Mouse (Mus musculus) midbrain, embryonic 14.5 days (tissue): ENCODE measurements at regions not wholly inside any gene's neighbourhood (a gene's known extent, or its start where the extent isn't known, plus 50 kb on each side); places are given as distances from the start of the nearest gene placed in this dataset.
A peak's percentile ranks its signal among the peaks of the same experiment; 100 is the strongest.

Experiments used
- ATAC-seq: fragments of 200-750 bp; cut with Nextera tagmentation; 2 replicates; pipeline ENCODE4 v1.8.0; 2017; ENCODE audit warnings: moderate number of reproducible peaks, moderate library complexity; ENCODE audit not compliant: low FRiP score, low TSS enrichment
- DNase-seq: peaks from one replicate; pipeline ENCODE4 v3.0.0-alpha.2; 2015
- H3K27ac ChIP-seq: fragments of 300-500 bp; sonication (generic); replicated peaks from 2 replicates; pipeline ENCODE4 v1.5.1; 2014; ENCODE audit warnings: mild to moderate bottlenecking, low read depth, low read length, moderate library complexity
- H3K27me3 ChIP-seq: fragments of 300-500 bp; sonication (generic); 2 replicates; pipeline ENCODE4 v1.6.1; 2014; ENCODE audit warnings: low read length, control low read depth, mixed read lengths; ENCODE audit not compliant: control insufficient read depth, insufficient read depth
- H3K36me3 ChIP-seq: fragments of 300-500 bp; sonication (generic); 2 replicates; pipeline ENCODE4 v1.6.1; 2014; ENCODE audit warnings: low read length, control low read depth; ENCODE audit not compliant: control insufficient read depth, insufficient read depth
- H3K4me1 ChIP-seq: fragments of 300-500 bp; sonication (generic); 2 replicates; pipeline ENCODE4 v1.6.1; 2014; ENCODE audit warnings: mild to moderate bottlenecking, antibody characterized with exemption, low read length, control low read depth; ENCODE audit not compliant: control insufficient read depth, insufficient read depth
- H3K4me2 ChIP-seq: fragments of 300-500 bp; sonication (generic); 2 replicates; pipeline ENCODE4 v1.6.1; 2014; ENCODE audit warnings: mild to moderate bottlenecking, low read length, moderate library complexity
- H3K4me3 ChIP-seq: fragments of 300-500 bp; sonication (generic); replicated peaks from 2 replicates; pipeline ENCODE4 v1.5.1; 2014; ENCODE audit warnings: low read depth, low read length
- H3K9ac ChIP-seq: fragments of 300-500 bp; sonication (generic); replicated peaks from 2 replicates; pipeline ENCODE4 v1.6.1; 2014; ENCODE audit warnings: mild to moderate bottlenecking, low read length, moderate library complexity
- H3K9me3 ChIP-seq: fragments of 300-500 bp; sonication (generic); 2 replicates; pipeline ENCODE4 v1.6.1; 2016; ENCODE audit warnings: low read length, control low read depth, mixed read lengths; ENCODE audit not compliant: control insufficient read depth
- WGBS: fragments of 180-500 bp; shearing (Covaris S2); extraction: QIAGEN DNeasy Blood & Tissue Kit; methylation state at CpG from one replicate; pipeline ENCODE4 v1.1.7; 2014; 5-methylcytosine and 5-hydroxymethylcytosine counted together

DNA sequence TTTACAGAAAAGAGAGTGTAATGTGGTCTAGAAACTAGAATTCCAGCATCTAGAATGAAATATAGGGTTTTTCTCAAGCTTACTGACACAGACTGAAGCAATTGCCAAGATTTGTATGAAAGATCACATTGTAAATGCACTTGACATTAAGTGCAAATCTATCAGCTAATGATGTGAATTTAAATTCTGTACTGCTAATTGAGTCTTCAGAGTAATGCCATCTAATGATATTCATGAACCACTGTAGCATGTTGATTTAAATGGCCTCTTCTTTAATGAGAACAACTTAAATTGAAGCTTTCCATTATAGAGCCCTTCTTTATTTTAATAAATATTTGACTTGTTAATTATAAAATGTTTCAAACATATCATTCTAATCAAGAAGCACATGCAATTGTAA, 2102.8 kb upstream of the Gm12353 start:
- no peak overlapping the region for H3K9ac ChIP-seq
- ATAC-seq: no peak
- no peak overlapping the region for H3K27ac ChIP-seq
- H3K4me2 ChIP-seq: no peak overlapping the region
- H3K9me3 ChIP-seq: no peaks in the 10 kb centered on the region
- H3K4me3 ChIP-seq: no peak overlapping the region
- peak; percentile 15 for DNase-seq
- H3K4me1 ChIP-seq: no peaks in the 10 kb centered on the region
- no peaks in the 10 kb centered on the region for H3K36me3 ChIP-seq
- no peaks in the 10 kb centered on the region for H3K27me3 ChIP-seq

DNA sequence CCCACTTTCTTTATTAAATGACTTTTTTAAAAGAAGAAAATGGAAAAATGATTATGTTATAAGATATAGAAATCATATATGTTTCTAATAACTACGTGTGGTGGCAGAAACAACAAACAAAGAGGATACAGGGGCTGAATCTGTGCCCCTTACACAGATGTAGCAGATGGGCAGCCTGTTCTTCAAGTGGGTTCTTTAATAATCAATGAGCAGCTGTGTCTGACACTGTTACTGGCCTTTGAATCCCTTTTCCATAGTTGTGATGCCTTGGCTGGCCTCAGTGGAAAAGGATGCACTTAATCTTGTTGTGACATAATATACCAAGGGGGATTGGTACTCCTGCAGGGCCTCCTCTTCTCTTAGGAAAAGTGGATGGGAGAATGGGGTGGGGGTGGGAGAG, 2101.0 kb upstream of the Gm12353 start:
- no peak overlapping the region for H3K4me2 ChIP-seq
- DNase-seq: no peak
- WGBS: 58% methylated on average over 1 of the region's 1 CpGs
- no peaks in the 10 kb centered on the region for H3K36me3 ChIP-seq
- H3K4me3 ChIP-seq: no peak overlapping the region
- H3K27ac ChIP-seq: no peak overlapping the region
- no peak for ATAC-seq
- no peaks in the 10 kb centered on the region for H3K4me1 ChIP-seq
- H3K9me3 ChIP-seq: no peaks in the 10 kb centered on the region
- H3K9ac ChIP-seq: no peak overlapping the region
- H3K27me3 ChIP-seq: no peaks in the 10 kb centered on the region
